Mouse (Mus musculus) liver, embryonic 14.5 days (tissue): ENCODE measurements around the gene Fkbp1a. TPM values are rescaled to one million over a fixed set of nuclear protein-coding genes. Genes with fewer than 3 reads are reported as not detected.

ENCODE experiments used
- ATAC-seq: fragments of 200-750 bp; cut with Nextera tagmentation; 2 replicates; pipeline ENCODE4 v1.8.0; 2017; ENCODE audit warnings: moderate number of reproducible peaks, mild to moderate bottlenecking, moderate library complexity; ENCODE audit not compliant: insufficient read depth
- DNase-seq, 3 experiments: peaks; one replicate each; pipeline ENCODE4 v3.0.0-alpha.2; 2012 to 2013; ENCODE audit warnings: low read depth in 3 of 3, low spot score in 3 of 3
- H3K27ac ChIP-seq: fragments of 300-500 bp; sonication (generic); 2 replicates; pipeline ENCODE4 v1.5.1; 2014; ENCODE audit warnings: moderate library complexity, mild to moderate bottlenecking, control low read depth, inconsistent platforms
- H3K27me3 ChIP-seq: fragments of 300-500 bp; sonication (generic); 2 replicates; pipeline ENCODE4 v1.6.1; 2014; ENCODE audit warnings: mild to moderate bottlenecking, low read length, moderate library complexity; ENCODE audit not compliant: control insufficient read depth, insufficient read depth
- H3K36me3 ChIP-seq: fragments of 300-500 bp; sonication (generic); replicated peaks from 2 replicates; pipeline ENCODE4 v1.6.1; 2014; ENCODE audit warnings: low read depth; ENCODE audit not compliant: control insufficient read depth, insufficient read depth
- H3K4me1 ChIP-seq, 2 experiments: fragments of 200-500 bp in 1 of 2; fragments of 300-500 bp in 1 of 2; sonication (generic) in 1 of 2; replicated peaks; 2 replicates each; pipeline ENCODE4 v1.6.1; 2012 to 2014; ENCODE audit warnings: antibody characterized with exemption in 1 of 2, inconsistent platforms in 1 of 2, low read length in 1 of 2; ENCODE audit not compliant: control insufficient read depth in 2 of 2, insufficient read depth in 2 of 2
- H3K4me2 ChIP-seq: fragments of 300-500 bp; sonication (generic); 2 replicates; pipeline ENCODE4 v1.6.1; 2014; ENCODE audit warnings: low read depth, mild to moderate bottlenecking, control low read depth, moderate library complexity
- H3K4me3 ChIP-seq, 2 experiments: fragments of 200-500 bp in 1 of 2; fragments of 300-500 bp in 1 of 2; sonication (generic) in 1 of 2; 2 replicates each; pipeline ENCODE4 v1.5.1; 2012 to 2014; ENCODE audit warnings: low read depth in 2 of 2, low read length in 2 of 2, mild to moderate bottlenecking in 2 of 2, control low read depth in 1 of 2, inconsistent platforms in 1 of 2, moderate library complexity in 1 of 2; ENCODE audit not compliant: insufficient read depth in 1 of 2
- H3K9ac ChIP-seq: fragments of 300-500 bp; sonication (generic); replicated peaks from 2 replicates; pipeline ENCODE4 v1.6.1; 2014; ENCODE audit warnings: mild to moderate bottlenecking, control low read depth, moderate library complexity
- H3K9me3 ChIP-seq: fragments of 300-500 bp; sonication (generic); 2 replicates; pipeline ENCODE4 v1.6.1; 2016; ENCODE audit warnings: low read length, mixed read lengths; ENCODE audit not compliant: control insufficient read depth
- CTCF ChIP-seq: IDR thresholded peaks from 2 replicates; pipeline ENCODE4 v1.5.1; 2016; ENCODE audit warnings: antibody characterized with exemption, low read depth, control low read depth
- EP300 ChIP-seq: IDR thresholded peaks from 2 replicates; pipeline ENCODE4 v1.6.1; 2016; ENCODE audit warnings: antibody characterized with exemption, low read depth
- WGBS: fragments of 180-500 bp; shearing (Covaris S2); extraction: QIAGEN DNeasy Blood & Tissue Kit; methylation state at CpG from one replicate; pipeline ENCODE4 v1.1.7; 2014; ENCODE audit not compliant: insufficient replicate concordance; 5-methylcytosine and 5-hydroxymethylcytosine counted together
- polyA plus RNA-seq, 2 experiments: library from polyadenylated mRNA; depleted of rRNA in 1 of 2; stranded (reverse) in 1 of 2; unstranded in 1 of 2; fragments of >200 nt; fragmentation: Nextera tagmentation in 1 of 2; extraction: Ambion mirVana in 1 of 2; gene quantifications; 2 replicates each; pipeline versions ENCODE4 v1.2.1 to v1.2.3; 2012 to 2014

Fkbp1a gene
- polyA plus RNA-seq, 2 experiments: 36.5 to 128 TPM

DNA sequence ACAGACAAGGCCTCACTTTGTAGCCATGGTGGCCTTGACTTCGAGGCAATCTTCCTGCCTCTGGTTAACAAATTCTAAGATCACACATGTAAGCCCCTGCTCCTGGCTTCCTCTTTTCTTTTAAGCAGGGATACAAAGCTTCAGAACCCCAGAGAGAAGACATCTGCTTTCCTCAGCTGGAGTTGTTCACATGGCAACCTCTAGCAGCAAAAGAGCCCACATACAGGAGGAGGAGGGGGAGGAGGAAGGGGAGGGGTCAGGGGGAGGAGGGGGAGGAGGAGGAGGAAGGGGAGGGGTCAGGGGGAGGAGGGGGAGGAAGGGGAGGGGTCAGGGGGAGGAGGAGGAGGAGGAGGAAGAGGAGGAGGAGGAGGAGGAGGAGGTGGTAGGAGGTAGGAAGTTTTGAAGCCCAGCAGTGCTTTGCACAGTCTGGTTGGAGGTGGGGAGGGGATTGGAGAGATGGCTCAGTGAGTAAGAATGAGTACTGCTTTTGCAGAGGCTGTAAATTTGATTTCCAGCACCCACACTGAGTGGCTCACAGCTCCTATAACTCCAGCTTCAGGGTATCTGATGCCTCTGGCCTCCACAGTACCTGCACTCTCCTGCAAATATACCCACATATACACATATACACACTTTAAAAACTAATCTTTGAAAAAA is 6.2 kb upstream of the Fkbp1a start:
- DNase-seq: no peak
- Histone ChIP-seq H3K27me3 (no peaks in the 10 kb centered on the region), H3K4me2 (no peak overlapping the region), H3K9me3 (no peaks in the 10 kb centered on the region), H3K9ac (no peak overlapping the region), H3K4me1 (peaks cover 0 to 9% of the 10 kb centered on the region in 2 experiments; a peak in 1 of 4 replicates), H3K27ac (no peak overlapping the region), H3K4me3 (no peak overlapping the region), H3K36me3 (no peaks in the 10 kb centered on the region)
- WGBS: 8% methylated on average over 1 of the region's 1 CpGs
- ATAC-seq: peak; percentile 24; the same call in 1 of the 2 replicates
- TF ChIP-seq CTCF (no peak), EP300 (no peak)

DNA sequence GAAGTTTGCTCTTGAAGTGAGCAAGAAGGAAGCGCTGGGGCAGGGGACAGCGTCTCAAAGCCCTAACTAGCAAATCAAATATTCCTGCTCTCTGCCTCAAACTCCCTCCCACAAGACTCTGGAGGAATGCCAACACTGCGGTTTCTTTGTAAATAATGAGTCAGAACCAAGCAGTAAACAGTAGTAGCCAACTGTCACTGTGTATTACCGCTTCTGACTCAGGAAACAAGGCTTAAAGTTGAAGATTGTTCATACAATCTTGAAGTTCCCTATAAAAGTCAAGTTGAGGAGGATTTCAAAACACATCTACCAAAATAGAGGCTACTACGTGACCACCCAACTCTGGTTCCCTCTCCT is 5.7 kb upstream of the Fkbp1a start:
- no peaks in the 10 kb centered on the region for H3K36me3 ChIP-seq
- H3K9me3 ChIP-seq: no peaks in the 10 kb centered on the region
- H3K4me1 ChIP-seq: peaks cover 3 to 12% of the 10 kb centered on the region in 2 experiments; a peak in 3 of 4 replicates
- H3K4me3 ChIP-seq: no peak overlapping the region
- no peak for DNase-seq
- H3K27me3 ChIP-seq: no peaks in the 10 kb centered on the region
- no peak overlapping the region for H3K4me2 ChIP-seq
- WGBS: 48% methylated on average over 5 of the region's 5 CpGs
- H3K9ac ChIP-seq: no peak overlapping the region
- H3K27ac ChIP-seq: no peak overlapping the region
- no peak for TF ChIP-seq CTCF
- TF ChIP-seq EP300: no peak
- no peak for ATAC-seq

DNA sequence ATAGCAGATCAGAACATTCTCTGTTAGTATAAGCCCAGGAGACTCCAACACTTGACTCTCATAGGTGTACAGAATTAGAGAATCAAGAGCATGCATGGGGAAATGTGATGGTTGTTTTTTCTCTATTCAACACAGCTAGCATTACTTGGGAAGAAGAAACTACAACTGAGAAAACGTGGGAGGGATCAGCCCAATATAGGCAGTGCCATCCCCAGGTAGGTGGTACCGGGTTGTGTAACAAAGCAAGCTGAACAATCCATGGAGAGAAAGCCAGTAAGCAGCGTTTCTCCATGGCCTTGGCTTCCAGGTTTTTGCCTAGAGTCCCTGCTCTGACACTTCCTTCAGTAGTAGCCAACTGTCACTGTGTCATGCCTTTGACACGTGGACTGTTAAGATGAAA is 3.6 kb upstream of the Fkbp1a start:
- Histone ChIP-seq H3K9ac (no peak overlapping the region), H3K4me2 (no peak overlapping the region), H3K27me3 (no peaks in the 10 kb centered on the region), H3K9me3 (no peaks in the 10 kb centered on the region), H3K27ac (no peak overlapping the region), H3K4me1 (peaks cover 10 to 21% of the 10 kb centered on the region in 2 experiments), H3K36me3 (no peaks in the 10 kb centered on the region), H3K4me3 (no peak overlapping the region)
- ATAC-seq (no peak), DNase-seq (no peak)
- WGBS: 45% methylated on average over 4 of the region's 4 CpGs
- no peak for TF ChIP-seq CTCF
- TF ChIP-seq EP300: no peak

DNA sequence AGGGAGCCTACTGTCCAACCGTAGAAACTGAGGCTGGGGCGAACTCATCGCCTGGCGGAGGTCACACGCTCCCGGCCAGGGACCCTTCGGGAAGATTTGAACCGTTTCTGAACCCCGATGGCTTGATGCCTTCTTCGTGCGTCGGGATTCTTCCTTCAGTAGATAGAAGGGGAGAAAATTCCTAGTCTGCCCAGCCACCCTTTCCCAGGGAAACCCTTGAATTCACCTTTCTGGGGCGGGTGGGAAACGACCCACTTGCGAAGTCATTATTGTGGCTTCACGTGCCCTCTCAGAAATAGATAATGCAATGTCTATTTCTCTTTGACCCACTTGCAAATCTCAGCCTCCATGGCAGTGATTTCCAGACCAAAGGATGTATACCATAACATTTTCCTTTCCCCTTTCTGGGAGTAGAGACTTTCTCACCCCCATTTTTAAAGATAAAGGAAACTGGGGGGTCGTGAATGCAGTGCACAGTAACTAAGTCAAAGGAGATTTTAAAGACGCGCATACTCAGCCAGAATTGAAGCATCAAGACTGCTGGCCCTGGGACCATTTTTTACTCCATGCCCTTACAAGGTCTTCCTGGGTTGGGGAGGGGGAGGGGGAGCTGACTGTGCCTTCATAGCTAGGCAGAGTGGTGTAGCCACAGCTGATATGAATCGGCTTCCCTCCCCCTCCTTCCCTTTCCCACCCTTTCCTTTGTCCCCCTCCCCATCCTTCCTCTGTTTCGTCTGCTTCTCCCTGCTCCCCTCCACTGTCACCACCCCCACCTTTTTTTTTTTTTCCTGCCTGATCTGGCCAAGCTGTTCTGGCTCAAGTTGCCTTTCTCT is 996 bp downstream of the Fkbp1a start:
- TF ChIP-seq EP300 (no peak), CTCF (no peak)
- DNase-seq: no peak
- Histone ChIP-seq H3K4me1 (peaks cover 10 to 25% of the 10 kb centered on the region in 2 experiments), H3K27ac (peak overlapping the region; percentile 28; the same call in 1 of the 2 replicates), H3K4me2 (peak overlapping the region; percentile 79), H3K4me3 (peak overlapping the region; percentile 66 to 82), H3K36me3 (peaks cover 3% of the 10 kb centered on the region; the same call in 1 of the 2 replicates), H3K9me3 (no peaks in the 10 kb centered on the region), H3K27me3 (no peaks in the 10 kb centered on the region), H3K9ac (peak overlapping the region; percentile 79)
- 2% methylated on average over 21 of the region's 21 CpGs for WGBS
- no peak for ATAC-seq

DNA sequence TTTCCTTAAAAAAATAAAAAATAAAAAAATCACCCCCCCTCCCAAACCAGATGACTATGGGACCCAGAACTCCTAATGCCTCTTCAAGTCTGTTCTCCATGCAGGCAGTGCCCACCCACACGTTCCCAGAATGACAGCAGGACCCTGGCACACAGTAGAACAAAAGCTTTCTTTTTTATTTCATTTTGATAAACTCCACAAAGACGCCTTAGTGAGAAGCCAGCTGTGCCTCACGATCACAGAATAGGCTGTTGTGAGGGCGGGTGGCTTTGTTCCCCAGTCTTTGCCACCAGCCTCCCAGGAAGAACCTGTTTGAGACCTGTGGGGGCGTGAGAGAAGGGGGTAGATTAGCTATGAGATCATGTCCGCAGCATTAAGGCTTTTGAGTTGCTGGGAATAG is 2.4 kb downstream of the Fkbp1a start:
- no peak overlapping the region for H3K9ac ChIP-seq
- DNase-seq (no peak), ATAC-seq (no peak)
- peak overlapping the region; percentile 31 for H3K4me2 ChIP-seq
- H3K4me3 ChIP-seq: no peak overlapping the region
- TF ChIP-seq EP300 (no peak), CTCF (no peak)
- WGBS: 62% methylated on average over 6 of the region's 6 CpGs
- H3K27me3 ChIP-seq: no peaks in the 10 kb centered on the region
- H3K36me3 ChIP-seq: peaks cover 3% of the 10 kb centered on the region
- no peak overlapping the region for H3K27ac ChIP-seq
- H3K4me1 ChIP-seq: peaks cover 10 to 25% of the 10 kb centered on the region in 2 experiments
- no peaks in the 10 kb centered on the region for H3K9me3 ChIP-seq
